Mouse (Mus musculus) embryo, embryonic 11 days (tissue): ENCODE data around the gene Agrp.
A peak's percentile ranks its signal among the peaks of the same experiment; 100 is the strongest.

ENCODE experiments used
- DNase-seq: peaks from one replicate; pipeline ENCODE4 v3.0.0-alpha.2; 2015

Gene Agrp

GRCm38 (mm10) chr8:105545249-105545648 is 91.9 kb downstream of the Agrp start:
- DNase-seq: no peak

DNA sequence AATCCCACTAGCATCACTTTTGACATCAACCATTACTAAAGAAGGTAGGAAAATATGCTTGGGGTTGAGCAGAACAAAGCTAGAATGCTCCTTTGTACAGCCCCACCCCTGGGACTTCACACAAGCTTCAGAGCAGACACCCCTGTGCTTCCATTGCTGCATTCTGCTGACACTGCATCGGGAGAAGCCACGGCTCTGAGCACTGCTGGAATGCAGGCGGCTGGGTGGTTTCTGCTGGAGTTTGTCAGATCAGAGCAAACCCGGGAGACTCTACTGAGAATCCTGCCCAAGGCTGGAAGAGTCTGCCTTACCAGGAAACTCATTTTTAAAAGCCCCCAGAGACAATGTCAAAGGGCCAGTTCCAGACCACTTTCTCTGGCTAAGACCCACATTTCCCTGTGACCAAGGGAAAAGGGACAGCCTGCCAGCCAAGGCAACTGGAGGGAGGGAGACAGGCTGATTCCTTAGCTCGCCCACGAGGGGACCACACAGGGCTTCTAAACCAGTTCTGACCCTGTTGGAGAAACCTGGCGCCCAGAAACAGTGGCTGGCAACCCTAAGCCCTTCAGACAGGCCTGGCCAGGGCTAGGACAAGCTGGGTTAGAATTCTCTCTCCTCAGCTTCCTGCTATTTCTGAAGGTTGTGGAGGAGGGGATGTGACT is 92.5 kb downstream of the Agrp start:
- no peak for DNase-seq

DNA sequence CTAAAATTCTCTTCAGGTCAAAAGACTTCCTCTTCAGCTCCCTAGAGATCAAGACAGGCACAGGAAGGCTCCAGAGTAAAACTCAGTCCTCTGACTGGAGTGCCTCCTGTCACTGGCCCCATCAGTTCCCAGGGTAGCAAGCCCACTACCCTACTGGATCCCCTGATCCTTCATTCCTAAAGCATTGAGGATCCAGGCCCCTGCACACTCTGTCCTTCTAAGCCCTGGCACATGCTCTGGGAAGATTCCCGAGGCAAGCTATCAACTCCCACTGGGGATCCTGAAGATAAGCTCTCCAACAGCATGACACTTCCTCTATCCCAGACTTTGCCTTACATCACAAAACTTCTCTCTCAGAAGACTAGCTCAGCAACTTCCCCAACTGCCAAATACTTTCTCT is 93.5 kb downstream of the Agrp start:
- no peak for DNase-seq

DNA sequence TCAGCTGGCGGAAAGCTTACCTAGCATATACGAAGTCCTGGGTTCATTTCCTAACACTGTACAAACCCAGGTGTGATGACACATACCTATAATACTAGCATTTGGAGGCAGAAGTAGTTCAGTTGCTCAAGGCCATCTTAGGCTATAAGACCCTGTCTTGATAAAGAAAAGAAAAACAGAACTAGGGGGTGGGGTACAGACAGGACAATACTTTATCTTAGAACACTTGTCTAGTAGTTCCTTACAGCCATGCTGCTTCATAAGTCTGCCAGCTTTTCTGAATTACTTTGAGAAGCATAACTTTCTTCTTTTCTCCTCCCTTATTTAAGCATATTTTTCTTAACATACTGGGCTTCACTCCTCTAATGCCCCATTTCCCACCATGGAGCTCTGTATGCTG is 94.4 kb downstream of the Agrp start:
- DNase-seq: no peak

DNA sequence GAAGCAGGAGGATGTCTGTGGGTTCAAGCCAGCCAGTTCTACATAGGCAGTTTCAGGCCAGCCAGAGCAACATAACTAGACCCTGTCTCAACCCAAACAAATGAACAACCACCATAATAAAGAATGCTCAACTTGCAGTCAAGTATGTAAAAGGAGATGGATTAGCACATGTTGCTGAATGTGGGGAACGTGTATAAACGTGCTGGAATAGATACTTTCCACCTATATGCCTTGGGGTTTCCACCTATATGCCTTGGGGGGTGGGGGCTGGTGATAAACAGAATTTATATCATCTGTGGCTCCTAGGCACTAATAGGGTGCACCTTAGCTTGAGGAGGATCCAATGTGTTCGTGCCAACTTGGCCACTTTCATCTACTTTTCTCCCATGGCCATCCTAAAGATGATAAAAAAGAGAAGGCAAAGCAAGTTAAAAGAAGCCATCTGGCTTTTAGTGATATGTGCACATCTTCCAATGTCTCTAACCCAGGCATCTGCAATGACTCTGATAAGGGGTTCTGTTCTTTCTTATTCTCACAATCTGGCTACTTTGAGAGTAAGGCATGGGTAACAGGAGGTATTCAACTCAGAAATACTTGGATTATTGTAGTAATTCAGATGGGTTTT is 95.0 kb downstream of the Agrp start:
- DNase-seq: no peak

- no peak for DNase-seq
These were observed 98.3 kb downstream of the Agrp start for GRCm38 (mm10) chr8:105538940-105539339.

DNA sequence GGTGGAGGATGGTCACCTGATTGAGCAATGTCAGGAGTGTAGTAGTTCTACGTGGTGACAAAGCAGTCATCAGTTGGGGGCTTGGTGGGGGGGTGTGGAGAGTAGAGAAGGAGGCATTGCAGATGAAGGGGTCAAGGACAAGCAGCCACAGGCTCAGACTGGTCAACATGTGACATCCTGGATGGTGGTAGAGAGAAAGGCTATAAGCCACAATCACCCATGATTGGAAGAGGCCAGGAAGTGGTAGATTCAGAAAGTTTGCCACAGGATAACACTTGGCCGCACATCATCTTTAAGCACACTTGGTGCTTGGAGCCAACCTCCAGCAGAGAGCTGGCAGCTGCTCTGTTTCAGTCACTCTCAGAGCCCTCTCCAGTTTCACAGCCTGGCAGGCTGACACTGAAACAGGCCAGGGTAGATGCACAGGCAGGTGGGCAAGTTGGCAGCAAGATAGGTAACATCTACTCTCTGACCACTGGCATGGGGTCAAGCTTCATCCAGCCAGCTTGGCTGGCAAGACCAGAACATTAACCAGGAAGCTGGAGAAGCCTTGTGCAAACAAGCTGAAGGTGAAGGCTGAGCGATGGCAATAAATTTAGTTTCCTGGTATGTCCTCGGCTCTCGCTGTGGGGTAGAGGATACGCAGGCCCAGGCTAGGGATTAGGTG is 100.0 kb downstream of the Agrp start:
- DNase-seq: no peak

DNA sequence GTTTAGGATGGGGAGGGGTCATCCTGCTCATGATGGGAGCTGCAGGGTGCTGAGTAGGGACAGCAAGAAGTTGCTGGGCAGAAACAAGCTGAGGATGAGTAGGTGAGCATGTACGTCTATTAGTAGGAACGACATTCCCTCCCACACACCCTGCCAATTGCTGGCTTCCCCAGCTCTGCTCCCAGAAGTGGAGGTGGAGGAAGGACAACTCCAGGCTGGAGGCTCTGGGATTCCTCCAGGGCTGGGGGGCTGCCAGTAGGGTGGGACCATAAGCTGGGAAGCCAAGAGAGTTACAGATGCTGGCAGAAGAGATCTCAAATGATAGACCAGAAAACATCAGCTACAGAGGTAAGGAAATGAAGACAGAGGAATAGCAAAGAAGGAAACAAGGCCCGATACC is 100.6 kb downstream of the Agrp start:
- no peak for DNase-seq

DNA sequence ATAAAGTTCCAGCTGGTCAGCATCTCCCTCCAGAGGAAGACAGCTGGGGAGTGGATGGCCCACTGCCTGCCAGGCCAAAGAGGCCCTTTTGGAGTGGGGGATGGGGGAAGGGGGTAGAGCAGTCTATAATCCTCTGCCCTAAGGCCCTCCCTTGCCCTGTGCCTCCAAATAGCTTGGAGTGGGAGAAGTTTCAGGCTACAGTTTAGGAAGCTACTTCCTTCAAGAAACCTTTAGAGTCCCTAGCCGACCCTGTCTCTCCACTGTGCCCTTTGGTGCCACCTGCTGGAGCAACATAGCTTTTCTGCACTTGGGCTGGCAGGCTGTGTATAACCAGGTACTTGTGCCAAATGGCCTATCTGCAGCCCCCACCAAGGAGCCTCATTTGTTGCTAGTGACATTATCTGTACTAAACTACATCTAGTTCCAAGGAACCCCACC is 103.3 kb downstream of the Agrp start:
- DNase-seq: peak; percentile 84

DNA sequence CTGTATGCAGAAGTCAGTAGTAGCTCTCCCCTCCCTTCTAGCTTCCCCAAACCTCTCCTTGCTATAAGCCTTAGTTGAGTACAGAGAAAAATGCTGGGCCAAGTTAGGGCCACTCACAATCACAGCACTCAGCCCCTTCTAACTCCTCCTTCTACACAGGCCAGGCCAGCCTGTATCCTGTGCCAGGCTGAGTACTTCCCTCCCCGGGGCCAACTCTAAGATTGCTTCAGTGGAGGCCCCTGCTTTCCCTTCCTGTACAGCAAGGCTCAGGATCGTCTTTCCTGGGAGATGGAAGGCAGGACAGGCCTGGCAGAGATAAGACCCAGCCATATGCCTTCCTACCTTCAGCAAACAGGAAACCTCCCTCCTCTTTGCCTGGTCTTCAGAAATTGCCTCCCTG is 103.8 kb downstream of the Agrp start:
- no peak for DNase-seq

GRCm38 (mm10) chr8:105531774-105532173 is 105.4 kb downstream of the Agrp start:
- no peak for DNase-seq

DNA sequence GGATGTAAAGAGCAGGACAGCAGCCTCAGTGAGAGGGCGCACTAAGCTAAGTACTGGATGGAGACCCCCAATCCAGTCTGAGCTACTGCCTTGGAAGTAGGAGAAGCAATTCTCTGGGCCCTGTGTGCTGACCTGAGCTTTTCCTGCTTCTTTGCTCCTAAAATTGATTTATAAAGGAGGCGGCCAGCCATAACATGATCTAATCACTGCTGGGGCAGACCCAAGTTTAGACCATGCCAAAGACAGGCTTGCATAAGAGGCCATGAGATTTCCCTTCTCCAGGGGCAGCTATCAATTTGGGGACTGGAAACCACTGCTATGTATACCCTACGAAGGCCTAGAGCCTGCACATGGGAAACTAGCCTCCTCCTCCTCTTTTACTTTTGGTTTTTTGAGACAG is 107.9 kb downstream of the Agrp start:
- no peak for DNase-seq

DNA sequence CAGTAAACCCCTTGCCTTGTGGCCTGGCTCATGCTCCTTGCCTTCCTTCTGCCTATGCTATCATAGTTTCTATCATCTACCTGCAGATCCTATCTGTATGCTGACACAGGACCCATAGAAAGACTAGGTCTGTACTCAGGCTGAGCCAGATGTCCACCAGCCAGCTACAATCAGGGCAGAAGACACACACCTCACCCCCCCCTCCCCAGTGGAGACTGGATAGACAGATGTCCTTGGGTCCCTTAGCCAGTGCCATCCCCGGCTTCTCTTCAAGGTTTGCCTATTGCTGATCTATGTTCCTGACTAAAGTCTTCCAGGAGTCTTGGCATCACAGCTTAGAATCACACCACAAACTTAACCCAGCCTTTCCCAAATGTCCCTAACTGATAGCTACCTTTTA is 109.0 kb downstream of the Agrp start:
- DNase-seq: no peak

DNA sequence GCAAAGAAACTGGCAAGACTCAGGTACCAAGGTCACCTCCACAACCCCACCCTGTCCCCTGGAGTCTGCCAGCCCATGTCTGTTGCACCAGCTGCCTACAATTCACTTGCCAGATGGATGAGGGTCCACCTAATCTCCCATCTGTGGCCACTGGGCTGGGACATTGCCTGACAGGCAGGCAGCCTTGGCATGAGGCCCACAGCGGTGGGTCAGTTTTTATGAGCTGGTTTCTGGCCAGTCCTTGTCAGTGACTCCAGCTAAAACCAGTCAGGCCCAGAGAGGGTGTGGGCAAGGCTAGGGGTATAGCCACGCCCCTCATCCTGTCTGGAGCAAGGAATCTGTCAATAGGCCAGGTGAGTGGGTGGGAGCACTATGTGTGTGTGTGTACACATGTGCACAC is 110.1 kb downstream of the Agrp start:
- no peak for DNase-seq

DNA sequence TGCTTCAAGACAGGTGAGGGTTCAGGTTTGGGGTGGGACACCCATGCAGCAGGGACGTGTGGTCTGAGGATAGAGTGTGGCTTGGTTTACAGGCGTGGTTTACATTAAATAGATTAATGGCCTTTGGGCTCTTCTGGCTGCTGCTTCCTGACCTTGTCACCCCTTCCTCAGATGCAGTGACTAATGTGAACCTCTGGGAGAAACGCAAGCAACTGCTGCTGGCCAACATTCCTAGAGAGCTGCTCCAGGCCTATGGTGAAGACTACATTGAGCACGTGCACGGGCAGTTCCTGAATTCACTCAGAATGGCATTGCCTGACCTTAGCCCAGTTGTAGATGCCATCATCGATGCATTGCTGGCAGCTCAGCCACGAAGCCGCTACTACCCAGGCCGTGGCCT is 114.3 kb downstream of the Agrp start:
- no peak for DNase-seq

DNA sequence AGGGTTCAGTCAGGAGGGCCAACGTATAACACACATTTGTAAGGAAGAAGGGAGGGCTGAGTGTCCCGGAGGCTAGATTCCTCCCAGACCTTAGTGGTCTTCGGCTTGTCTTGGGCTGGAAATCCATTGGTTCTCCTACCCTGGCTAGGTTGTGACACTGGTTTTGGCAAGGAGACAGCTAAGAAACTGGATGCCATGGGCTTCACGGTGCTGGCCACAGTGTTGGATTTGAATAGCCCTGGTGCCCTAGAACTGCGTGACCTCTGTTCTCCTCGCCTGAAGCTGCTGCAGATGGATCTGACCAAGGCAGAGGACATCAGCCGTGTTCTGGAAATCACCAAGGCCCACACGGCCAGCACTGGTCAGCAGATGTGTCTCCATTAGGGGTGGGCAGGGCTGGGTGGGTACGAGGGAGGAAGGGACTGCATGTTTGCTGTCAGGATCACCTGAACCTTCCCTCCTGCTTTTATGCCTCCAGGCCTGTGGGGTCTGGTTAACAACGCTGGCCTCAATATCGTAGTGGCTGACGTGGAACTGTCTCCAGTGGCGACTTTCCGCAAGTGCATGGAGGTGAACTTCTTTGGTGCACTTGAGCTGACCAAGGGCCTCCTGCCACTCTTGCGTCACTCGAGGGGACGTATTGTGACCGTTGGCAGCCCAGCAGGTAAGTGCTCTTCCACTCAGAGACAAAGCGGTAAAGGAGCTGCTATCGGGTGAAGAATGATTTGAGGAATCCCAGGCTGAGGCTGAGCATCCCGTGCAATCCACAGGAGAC is 115.0 kb downstream of the Agrp start:
- no peak for DNase-seq

DNA sequence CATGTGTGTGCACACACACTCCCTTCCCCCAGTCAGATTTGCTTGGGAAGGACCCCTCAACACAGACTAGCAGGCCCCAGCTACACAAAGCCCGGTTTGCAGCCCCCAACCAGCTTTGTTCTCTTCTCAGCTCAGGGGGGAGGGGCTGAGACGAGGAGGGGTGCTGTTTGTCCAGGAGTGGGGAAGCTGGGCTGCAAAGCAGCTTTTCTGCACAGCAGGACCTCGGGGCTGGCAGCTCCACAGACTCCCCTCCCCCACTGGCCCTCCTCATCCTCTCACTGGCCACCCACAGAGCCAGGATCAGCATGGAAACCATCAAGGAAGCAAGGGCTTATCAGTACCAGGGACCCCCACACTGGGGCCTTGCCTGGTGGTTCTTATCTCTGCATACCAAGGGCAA is 116.1 kb downstream of the Agrp start:
- peak; percentile 74 for DNase-seq

DNA sequence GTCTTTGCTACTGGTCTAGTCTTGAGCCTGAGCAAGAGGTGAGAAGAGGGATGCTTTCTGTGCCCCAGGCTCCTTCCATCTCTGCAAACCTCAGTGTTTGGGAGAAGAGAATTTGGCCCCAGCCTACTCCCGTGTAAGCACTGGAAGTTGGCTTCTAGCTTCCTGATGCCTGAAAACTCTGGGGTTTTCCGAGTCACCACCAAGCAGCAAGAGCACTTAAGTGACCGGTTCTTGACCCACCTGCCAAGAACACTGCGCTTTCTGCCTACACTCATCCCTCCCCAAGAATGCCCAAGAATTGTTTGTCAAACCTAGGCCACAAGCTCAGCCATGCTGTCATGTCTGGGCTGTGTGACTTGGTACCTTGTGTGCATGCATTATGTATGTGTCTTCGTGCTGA is 116.7 kb downstream of the Agrp start:
- DNase-seq: no peak

GRCm38 (mm10) chr8:105519591-105519990 is 117.6 kb downstream of the Agrp start:
- peak; percentile 79 for DNase-seq

- DNase-seq: peak; percentile 83
These were observed 118.5 kb downstream of the Agrp start, which contains the start of gene Hsd11b2 for GRCm38 (mm10) chr8:105518436-105519313. Gene Hsd11b2, plus strand, starts transcription at chr8:105518755.

DNA sequence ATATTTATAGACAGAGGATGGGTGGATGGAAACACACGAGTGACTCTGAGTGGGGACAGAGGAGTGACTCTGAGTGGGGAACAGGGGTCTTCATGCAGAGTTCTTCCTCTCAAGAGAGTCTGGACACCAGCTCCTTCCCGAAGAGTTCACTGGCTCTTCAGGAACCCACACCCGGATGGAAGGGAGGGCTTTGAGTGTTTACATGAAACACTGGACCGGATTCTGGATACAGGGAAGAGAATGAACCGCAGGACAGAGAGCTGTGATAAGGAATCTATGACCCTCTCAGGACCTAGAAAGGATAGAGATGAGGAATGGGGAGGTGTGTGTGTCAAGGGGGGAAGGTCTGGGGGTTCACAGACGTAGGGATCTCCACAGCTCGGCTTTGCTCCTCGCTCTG is 119.8 kb downstream of the Agrp start:
- DNase-seq: no peak
